Mouse (Mus musculus): ENCODE data around the gene Timm13.

Timm13 gene

GRCm38 (mm10) chr10:80871581-80871980 lies 29.2 kb downstream of the Timm13 start, which contains the start of gene Tmprss9:
Gene Tmprss9, plus strand, starts transcription at chr10:80871848.
- in situ Hi-C loops (cut with MboI, MseI): no loop called here

GRCm38 (mm10) chr10:80870993-80871392 lies 29.8 kb downstream of the Timm13 start:
- in situ Hi-C loops (cut with MboI, MseI): no loop called here

- in situ Hi-C loops (cut with MboI, MseI): no loop called here
Observed at GRCm38 (mm10) chr10:80864446-80864845, 36.3 kb downstream of the Timm13 start.

GRCm38 (mm10) chr10:80862305-80862704 lies 38.5 kb downstream of the Timm13 start:
- in situ Hi-C loops (cut with MboI, MseI): no loop called here

GRCm38 (mm10) chr10:80858350-80858935 lies 42.3 kb downstream of the Timm13 start:
- in situ Hi-C loops (cut with MboI, MseI): no loop called here

- in situ Hi-C loops (cut with MboI, MseI): no loop called here
Observed at GRCm38 (mm10) chr10:80857848-80858247, 42.9 kb downstream of the Timm13 start.

- in situ Hi-C loops (cut with MboI, MseI): no loop called here
Observed at GRCm38 (mm10) chr10:80857386-80857785, 43.4 kb downstream of the Timm13 start.

GRCm38 (mm10) chr10:80856908-80857307 lies 43.9 kb downstream of the Timm13 start:
- in situ Hi-C loops (cut with MboI, MseI): no loop called here

GRCm38 (mm10) chr10:80856267-80856666 lies 44.5 kb downstream of the Timm13 start:
- in situ Hi-C loops (cut with MboI, MseI): no loop called here

- in situ Hi-C loops (cut with MboI, MseI): no loop called here
Observed at GRCm38 (mm10) chr10:80855749-80856073, 45.1 kb downstream of the Timm13 start.

- in situ Hi-C loops (cut with MboI, MseI): loop anchor here (5.0 kb wide), 1 partner anchor 42 kb away; no protein-coding TSS in a partner anchor
Observed at GRCm38 (mm10) chr10:80854913-80855748, 45.6 kb downstream of the Timm13 start, which contains the start of the genes Lsm7 and Sppl2b. Gene Lsm7, minus strand, starts transcription at chr10:80855209. Gene Sppl2b, plus strand, starts transcription at chr10:80855275.
